ENCODE assay signal across 9 mouse cellular contexts in genomic region chr3:88244071-88244470, GRCm38 (mm10). TPM values are rescaled to one million over a fixed set of nuclear protein-coding genes. Genes with fewer than 3 reads are reported as not detected.
DNase-seq lines count a peak whose midpoint lies in the region; ATAC-seq lines count a peak whose summit lies in the region.
"Had no signal": no experiment of that assay in that cellular context is flagged by ENCODE, and none has a peak within 500 bp of the region (broad histone marks: within the 10 kb centered on the region; RNA-seq: fewer than 3 reads in every experiment).

No protein-coding gene starts in this region.

- no peak for ATAC-seq in neural tube, embryonic 13.5 days (ENCODE audit: low read depth)

- DNase-seq in kidney, adult 18-20 months, result peak; percentile 51
- DNase-seq in kidney, adult 11 months, result no peak
- DNase-seq in CD4-positive helper T cell, adult 2 months (ENCODE audit: low read depth, low spot score), result peak; percentile 50
- DNase-seq in adipocyte (ENCODE audit: low spot score), result peak; percentile 35
- DNase-seq in embryo, embryonic 10.5 days (ENCODE audit: low spot score), result peak; percentile 81
- DNase-seq in kidney, postnatal 36 days, result peak; percentile 26 to 69
- DNase-seq in yolk sac, embryonic 10.5 days (ENCODE audit: low spot score), result no peak

- WGBS in neural tube, embryonic 13.5 days, result 7% methylated on average over 2 of the region's 2 CpGs

- H3K27ac ChIP-seq in neural tube, embryonic 13.5 days (replicated peaks), result 0 out of 2 replicates have a peak overlapping the region, but pooled peaks have one; percentile 74

- H3K4me2 ChIP-seq in neural tube, embryonic 13.5 days, result no peak overlapping the region

- H3K9me3 ChIP-seq in neural tube, embryonic 13.5 days, result no peaks in the 10 kb centered on the region

- H3K4me1 ChIP-seq in neural tube, embryonic 13.5 days (replicated peaks), result peaks cover 48% of the 10 kb centered on the region

- H3K4me3 ChIP-seq in neural tube, embryonic 13.5 days, result no peak overlapping the region

- peaks cover 43% of the 10 kb centered on the region for H3K27me3 ChIP-seq in neural tube, embryonic 13.5 days

- H3K9ac ChIP-seq in neural tube, embryonic 13.5 days, result 0 out of 2 replicates have a peak overlapping the region, but pooled peaks have one; percentile 52

- no peaks in the 10 kb centered on the region for H3K36me3 ChIP-seq in neural tube, embryonic 13.5 days

RNA-seq across cellular contexts. Expression of gene Rhbg, which starts 10.4 kb away (rescaled TPM):
- polyA plus RNA-seq in neural tube, embryonic 13.5 days (2015; fragmentation: Nextera tagmentation; extraction: Ambion mirVana), result 0.15 and 0.67 TPM in 2 replicates

RNA-seq across cellular contexts. Expression of gene Gm38392, which starts 42.9 kb away (rescaled TPM):
- polyA plus RNA-seq in neural tube, embryonic 13.5 days (2015; fragmentation: Nextera tagmentation; extraction: Ambion mirVana), result 0.23 and 0.33 TPM in 2 replicates
- polyA plus RNA-seq: embryonic facial prominence, embryonic 14.5 days had no signal

RNA-seq across cellular contexts. Expression of gene Tsacc, which starts 52.7 kb away (rescaled TPM):
- polyA plus RNA-seq in neural tube, embryonic 13.5 days (2015; fragmentation: Nextera tagmentation; extraction: Ambion mirVana), result 8.5 and 12.5 TPM in 2 replicates

RNA-seq across cellular contexts. Expression of gene Cct3, which starts 52.8 kb away (rescaled TPM):
- polyA plus RNA-seq in neural tube, embryonic 13.5 days (2015; fragmentation: Nextera tagmentation; extraction: Ambion mirVana), result 496 and 532 TPM in 2 replicates

Comparison
In these comparisons a context has a peak if more than half of its experiments do, and no peak if none do; other contexts are left out.
1. DNase-seq: peak in kidney, adult 18-20 months (single experiment), CD4-positive helper T cell, adult 2 months (single experiment), adipocyte (single experiment), embryo, embryonic 10.5 days (single experiment) and kidney, postnatal 36 days (2 of 2); none in kidney, adult 11 months (single experiment) and yolk sac, embryonic 10.5 days (single experiment).